Mouse (Mus musculus): ENCODE data around the gene Nectin1. TPM values are rescaled to one million over a fixed set of nuclear protein-coding genes. Genes with fewer than 3 reads are reported as not detected.

The Nectin1 gene
- 6.5 and 6.6 TPM in 2 replicates for polyA plus RNA-seq (2015; fragmentation: Nextera tagmentation; extraction: Ambion mirVana)

- H3K27me3 ChIP-seq, result peaks cover 36% of the 10 kb centered on the region
- peak within 1 kb of the TSS; percentile 81 for H3K4me3 ChIP-seq
- under 1% methylated on average over 47 of the region's 51 CpGs for WGBS
- H3K27ac ChIP-seq, result peak within 1 kb of the TSS; percentile 92
- H3K4me2 ChIP-seq (replicated peaks), result peak within 1 kb of the TSS; percentile 98
- no peaks in the 10 kb centered on the region for H3K36me3 ChIP-seq
- ATAC-seq (ENCODE audit: low FRiP score, low read depth), result peak; percentile 92
- H3K4me1 ChIP-seq, result peaks cover 41% of the 10 kb centered on the region
- peak within 1 kb of the TSS; percentile 91 for H3K9ac ChIP-seq
- H3K9me3 ChIP-seq, result no peaks in the 10 kb centered on the region
Measured at GRCm38 (mm10) chr9:43743647-43744137, at the start of gene Nectin1. TSS of gene Nectin1 (plus strand) at chr9:43743984.

GRCm38 (mm10) chr9:43698080-43698712 lies 45.6 kb upstream of the Nectin1 start:
- Histone ChIP-seq H3K36me3 (no peaks in the 10 kb centered on the region), H3K27ac (no peak overlapping the region), H3K27me3 (no peaks in the 10 kb centered on the region), H3K4me2 (replicated peaks) (no peak overlapping the region), H3K4me3 (no peak overlapping the region), H3K4me1 (no peaks in the 10 kb centered on the region), H3K9ac (no peak overlapping the region), H3K9me3 (no peaks in the 10 kb centered on the region)
- peak; percentile 72 for ATAC-seq (ENCODE audit: low FRiP score, low read depth)
- WGBS, result 15% methylated on average over 8 of the region's 8 CpGs

- no peak overlapping the region for H3K27ac ChIP-seq
- H3K9ac ChIP-seq, result no peak overlapping the region
- no peak for ATAC-seq (ENCODE audit: low FRiP score, low read depth)
- no peaks in the 10 kb centered on the region for H3K4me1 ChIP-seq
- no peaks in the 10 kb centered on the region for H3K9me3 ChIP-seq
- H3K4me3 ChIP-seq, result no peak overlapping the region
- H3K27me3 ChIP-seq, result no peaks in the 10 kb centered on the region
- no peak overlapping the region for H3K4me2 ChIP-seq (replicated peaks)
- H3K36me3 ChIP-seq, result no peaks in the 10 kb centered on the region
- 80% methylated on average over 10 of the region's 10 CpGs for WGBS
Measured at GRCm38 (mm10) chr9:43698841-43699240, 44.9 kb upstream of the Nectin1 start.

GRCm38 (mm10) chr9:43699417-43700225 lies 44.2 kb upstream of the Nectin1 start:
- H3K27me3 ChIP-seq, result no peaks in the 10 kb centered on the region
- no peaks in the 10 kb centered on the region for H3K36me3 ChIP-seq
- H3K27ac ChIP-seq, result no peak overlapping the region
- H3K4me1 ChIP-seq, result no peaks in the 10 kb centered on the region
- no peaks in the 10 kb centered on the region for H3K9me3 ChIP-seq
- H3K4me2 ChIP-seq (replicated peaks), result no peak overlapping the region
- H3K4me3 ChIP-seq, result no peak overlapping the region
- ATAC-seq (ENCODE audit: low FRiP score, low read depth), result no peak
- no peak overlapping the region for H3K9ac ChIP-seq
- 70% methylated on average over 11 of the region's 11 CpGs for WGBS

GRCm38 (mm10) chr9:43700226-43700579 lies 43.6 kb upstream of the Nectin1 start:
- Histone ChIP-seq H3K9me3 (no peaks in the 10 kb centered on the region), H3K27ac (no peak overlapping the region), H3K4me2 (replicated peaks) (no peak overlapping the region), H3K4me3 (no peak overlapping the region), H3K9ac (no peak overlapping the region), H3K36me3 (no peaks in the 10 kb centered on the region), H3K27me3 (no peaks in the 10 kb centered on the region), H3K4me1 (no peaks in the 10 kb centered on the region)
- ATAC-seq (ENCODE audit: low FRiP score, low read depth), result no peak
- 65% methylated on average over 3 of the region's 3 CpGs for WGBS

GRCm38 (mm10) chr9:43701748-43702147 lies 42.0 kb upstream of the Nectin1 start:
- H3K9ac ChIP-seq, result no peak overlapping the region
- no peaks in the 10 kb centered on the region for H3K36me3 ChIP-seq
- no peak overlapping the region for H3K27ac ChIP-seq
- no peaks in the 10 kb centered on the region for H3K27me3 ChIP-seq
- no peak for ATAC-seq (ENCODE audit: low FRiP score, low read depth)
- no peaks in the 10 kb centered on the region for H3K9me3 ChIP-seq
- H3K4me2 ChIP-seq (replicated peaks), result no peak overlapping the region
- no peak overlapping the region for H3K4me3 ChIP-seq
- H3K4me1 ChIP-seq, result no peaks in the 10 kb centered on the region

GRCm38 (mm10) chr9:43707571-43707970 lies 36.2 kb upstream of the Nectin1 start:
- ATAC-seq (ENCODE audit: low FRiP score, low read depth), result no peak
- no peak overlapping the region for H3K9ac ChIP-seq
- 0 out of 2 replicates have a peak, but pooled peaks cover 2% of the 10 kb centered on the region for H3K27me3 ChIP-seq
- no peaks in the 10 kb centered on the region for H3K9me3 ChIP-seq
- H3K36me3 ChIP-seq, result no peaks in the 10 kb centered on the region
- no peaks in the 10 kb centered on the region for H3K4me1 ChIP-seq
- no peak overlapping the region for H3K4me2 ChIP-seq (replicated peaks)
- H3K4me3 ChIP-seq, result no peak overlapping the region
- 60% methylated on average over 4 of the region's 4 CpGs for WGBS
- H3K27ac ChIP-seq, result no peak overlapping the region

GRCm38 (mm10) chr9:43708715-43709114 lies 35.1 kb upstream of the Nectin1 start:
- no peak overlapping the region for H3K27ac ChIP-seq
- WGBS, result 87% methylated on average over 2 of the region's 2 CpGs

GRCm38 (mm10) chr9:43713432-43713831 lies 30.4 kb upstream of the Nectin1 start:
- Histone ChIP-seq H3K27me3 (0 out of 2 replicates have a peak, but pooled peaks cover 2% of the 10 kb centered on the region), H3K9ac (no peak overlapping the region), H3K4me1 (no peaks in the 10 kb centered on the region), H3K27ac (no peak overlapping the region), H3K4me3 (no peak overlapping the region), H3K36me3 (no peaks in the 10 kb centered on the region), H3K9me3 (no peaks in the 10 kb centered on the region), H3K4me2 (replicated peaks) (no peak overlapping the region)
- no peak for ATAC-seq (ENCODE audit: low FRiP score, low read depth)
- WGBS, result 68% methylated on average over 3 of the region's 3 CpGs

More at GRCm38 (mm10) chr9:43708715-43709114, 35.1 kb upstream of the Nectin1 start:
- ATAC-seq (ENCODE audit: low FRiP score, low read depth), result no peak
- Histone ChIP-seq H3K9ac (no peak overlapping the region), H3K27me3 (0 out of 2 replicates have a peak, but pooled peaks cover 2% of the 10 kb centered on the region), H3K4me3 (no peak overlapping the region), H3K9me3 (no peaks in the 10 kb centered on the region), H3K4me2 (replicated peaks) (no peak overlapping the region), H3K4me1 (no peaks in the 10 kb centered on the region), H3K36me3 (no peaks in the 10 kb centered on the region)

- no peak for ATAC-seq (ENCODE audit: low FRiP score, low read depth)
- no peak overlapping the region for H3K4me2 ChIP-seq (replicated peaks)
- no peaks in the 10 kb centered on the region for H3K9me3 ChIP-seq
- no peaks in the 10 kb centered on the region for H3K36me3 ChIP-seq
- H3K4me3 ChIP-seq, result no peak overlapping the region
- WGBS, result 72% methylated on average over 4 of the region's 4 CpGs
- H3K9ac ChIP-seq, result no peak overlapping the region
- no peak overlapping the region for H3K27ac ChIP-seq
- H3K4me1 ChIP-seq, result no peaks in the 10 kb centered on the region
- no peaks in the 10 kb centered on the region for H3K27me3 ChIP-seq
Measured at GRCm38 (mm10) chr9:43719407-43719839, 24.4 kb upstream of the Nectin1 start.

GRCm38 (mm10) chr9:43720046-43720445 lies 23.7 kb upstream of the Nectin1 start:
- Histone ChIP-seq H3K4me2 (replicated peaks) (no peak overlapping the region), H3K9me3 (no peaks in the 10 kb centered on the region), H3K27ac (no peak overlapping the region), H3K9ac (no peak overlapping the region), H3K4me3 (no peak overlapping the region), H3K36me3 (no peaks in the 10 kb centered on the region), H3K27me3 (peaks cover 5% of the 10 kb centered on the region; the same call in 1 of the 2 replicates), H3K4me1 (no peaks in the 10 kb centered on the region)
- ATAC-seq (ENCODE audit: low FRiP score, low read depth), result no peak
- 43% methylated on average over 1 of the region's 1 CpGs for WGBS

- Histone ChIP-seq H3K4me1 (no peaks in the 10 kb centered on the region), H3K27me3 (peaks cover 15% of the 10 kb centered on the region; the same call in 1 of the 2 replicates), H3K4me3 (no peak overlapping the region), H3K27ac (no peak overlapping the region), H3K9ac (no peak overlapping the region), H3K4me2 (replicated peaks) (no peak overlapping the region), H3K36me3 (no peaks in the 10 kb centered on the region), H3K9me3 (no peaks in the 10 kb centered on the region)
- 9% methylated on average over 4 of the region's 4 CpGs for WGBS
- no peak for ATAC-seq (ENCODE audit: low FRiP score, low read depth)
Measured at GRCm38 (mm10) chr9:43724093-43724492, 19.7 kb upstream of the Nectin1 start.

Measured in limb, embryonic 13.5 days (tissue).